Mouse (Mus musculus): ENCODE data around the gene Snx1. TPM values are rescaled to one million over a fixed set of nuclear protein-coding genes. Genes with fewer than 3 reads are reported as not detected.
A peak's percentile ranks its signal among the peaks of the same experiment; 100 is the strongest.

Snx1 gene
- polyA plus RNA-seq, 1 experiment from 2014 or later, result 124 TPM

GRCm38 (mm10) chr9:66060308-66060647, 66.1 kb downstream of the Snx1 start:
- peak; percentile 67 for ATAC-seq
- peak overlapping the region; percentile 75 for H3K27ac ChIP-seq
- H3K9me3 ChIP-seq (replicated peaks), result no peaks in the 10 kb centered on the region
- H3K4me2 ChIP-seq, result peak overlapping the region; percentile 82
- peak overlapping the region; percentile 93 for H3K9ac ChIP-seq
- H3K4me3 ChIP-seq, result peak overlapping the region; percentile 87
- H3K4me1 ChIP-seq, result peaks cover 19% of the 10 kb centered on the region
- under 1% methylated on average over 20 of the region's 20 CpGs for WGBS
- H3K27me3 ChIP-seq, result no peaks in the 10 kb centered on the region
- peaks cover 27% of the 10 kb centered on the region for H3K36me3 ChIP-seq (ENCODE audit: poor library complexity, severe bottlenecking)

GRCm38 (mm10) chr9:66059583-66060307, 66.6 kb downstream of the Snx1 start, which contains the start of gene Ppib:
Gene Ppib (plus strand): TSS chr9:66060222.
- Histone ChIP-seq H3K4me1 (peaks cover 19% of the 10 kb centered on the region), H3K27me3 (no peaks in the 10 kb centered on the region), H3K36me3 (ENCODE audit: poor library complexity, severe bottlenecking) (peaks cover 24% of the 10 kb centered on the region), H3K4me3 (peak within 1 kb of the TSS; percentile 87), H3K9me3 (replicated peaks) (no peaks in the 10 kb centered on the region), H3K9ac (peak within 1 kb of the TSS; percentile 93), H3K4me2 (peak within 1 kb of the TSS; percentile 82), H3K27ac (peak within 1 kb of the TSS; percentile 75)
- peak; percentile 99 for ATAC-seq
- under 1% methylated on average over 51 of the region's 51 CpGs for WGBS

- Histone ChIP-seq H3K9me3 (replicated peaks) (peaks cover 4% of the 10 kb centered on the region; the same call in 1 of the 2 replicates), H3K36me3 (ENCODE audit: poor library complexity, severe bottlenecking) (no peaks in the 10 kb centered on the region), H3K9ac (no peak overlapping the region), H3K4me2 (no peak overlapping the region), H3K27ac (no peak overlapping the region), H3K4me3 (no peak overlapping the region), H3K27me3 (no peaks in the 10 kb centered on the region), H3K4me1 (no peaks in the 10 kb centered on the region)
- 30% methylated on average over 1 of the region's 1 CpGs for WGBS
- ATAC-seq, result no peak
Observed at GRCm38 (mm10) chr9:66053620-66054019, 72.8 kb downstream of the Snx1 start.

- H3K36me3 ChIP-seq (ENCODE audit: poor library complexity, severe bottlenecking), result no peaks in the 10 kb centered on the region
- ATAC-seq, result no peak
- H3K4me2 ChIP-seq, result no peak overlapping the region
- H3K27me3 ChIP-seq, result no peaks in the 10 kb centered on the region
- H3K9ac ChIP-seq, result no peak overlapping the region
- WGBS, result 90% methylated on average over 1 of the region's 1 CpGs
- no peak overlapping the region for H3K4me3 ChIP-seq
- H3K27ac ChIP-seq, result no peak overlapping the region
- no peaks in the 10 kb centered on the region for H3K4me1 ChIP-seq
- H3K9me3 ChIP-seq (replicated peaks), result peaks cover 4% of the 10 kb centered on the region; the same call in 1 of the 2 replicates
Observed at GRCm38 (mm10) chr9:66052731-66053130, 73.7 kb downstream of the Snx1 start.

GRCm38 (mm10) chr9:66051493-66051892, 74.9 kb downstream of the Snx1 start:
- no peak overlapping the region for H3K4me2 ChIP-seq
- 66% methylated on average over 4 of the region's 4 CpGs for WGBS
- no peak for ATAC-seq
- no peaks in the 10 kb centered on the region for H3K27me3 ChIP-seq
- no peak overlapping the region for H3K9ac ChIP-seq
- H3K27ac ChIP-seq, result no peak overlapping the region
- no peaks in the 10 kb centered on the region for H3K36me3 ChIP-seq (ENCODE audit: poor library complexity, severe bottlenecking)
- no peak overlapping the region for H3K4me3 ChIP-seq
- no peaks in the 10 kb centered on the region for H3K4me1 ChIP-seq
- peaks cover 4% of the 10 kb centered on the region; the same call in 1 of the 2 replicates for H3K9me3 ChIP-seq (replicated peaks)

GRCm38 (mm10) chr9:66049931-66050601, 76.3 kb downstream of the Snx1 start:
- H3K4me3 ChIP-seq, result no peak overlapping the region
- H3K4me1 ChIP-seq, result no peaks in the 10 kb centered on the region
- H3K27ac ChIP-seq, result no peak overlapping the region
- H3K4me2 ChIP-seq, result no peak overlapping the region
- peaks cover 4% of the 10 kb centered on the region; the same call in 1 of the 2 replicates for H3K9me3 ChIP-seq (replicated peaks)
- H3K36me3 ChIP-seq (ENCODE audit: poor library complexity, severe bottlenecking), result no peaks in the 10 kb centered on the region
- H3K27me3 ChIP-seq, result no peaks in the 10 kb centered on the region
- 81% methylated on average over 6 of the region's 6 CpGs for WGBS
- no peak overlapping the region for H3K9ac ChIP-seq
- ATAC-seq, result no peak

GRCm38 (mm10) chr9:66043241-66043640, 83.1 kb downstream of the Snx1 start:
- 96% methylated on average over 3 of the region's 3 CpGs for WGBS
- no peak overlapping the region for H3K9ac ChIP-seq
- no peak overlapping the region for H3K4me3 ChIP-seq
- H3K27me3 ChIP-seq, result no peaks in the 10 kb centered on the region
- no peaks in the 10 kb centered on the region for H3K9me3 ChIP-seq (replicated peaks)
- no peak for ATAC-seq
- peaks cover 41% of the 10 kb centered on the region for H3K36me3 ChIP-seq (ENCODE audit: poor library complexity, severe bottlenecking)
- H3K27ac ChIP-seq, result no peak overlapping the region
- no peaks in the 10 kb centered on the region for H3K4me1 ChIP-seq
- no peak overlapping the region for H3K4me2 ChIP-seq

GRCm38 (mm10) chr9:66042331-66042730, 84.1 kb downstream of the Snx1 start:
- H3K4me3 ChIP-seq, result no peak overlapping the region
- 91% methylated on average over 4 of the region's 4 CpGs for WGBS
- H3K9ac ChIP-seq, result no peak overlapping the region
- H3K27me3 ChIP-seq, result no peaks in the 10 kb centered on the region
- ATAC-seq, result no peak
- H3K36me3 ChIP-seq (ENCODE audit: poor library complexity, severe bottlenecking), result peaks cover 45% of the 10 kb centered on the region
- no peaks in the 10 kb centered on the region for H3K4me1 ChIP-seq
- no peak overlapping the region for H3K4me2 ChIP-seq
- H3K27ac ChIP-seq, result no peak overlapping the region
- H3K9me3 ChIP-seq (replicated peaks), result no peaks in the 10 kb centered on the region

- 93% methylated on average over 3 of the region's 3 CpGs for WGBS
- no peaks in the 10 kb centered on the region for H3K27me3 ChIP-seq
- ATAC-seq, result no peak
- no peak overlapping the region for H3K27ac ChIP-seq
- no peaks in the 10 kb centered on the region for H3K4me1 ChIP-seq
- H3K9me3 ChIP-seq (replicated peaks), result no peaks in the 10 kb centered on the region
- no peak overlapping the region for H3K9ac ChIP-seq
- no peak overlapping the region for H3K4me3 ChIP-seq
- no peak overlapping the region for H3K4me2 ChIP-seq
- peaks cover 53% of the 10 kb centered on the region for H3K36me3 ChIP-seq (ENCODE audit: poor library complexity, severe bottlenecking)
Observed at GRCm38 (mm10) chr9:66040801-66041200, 85.6 kb downstream of the Snx1 start.

GRCm38 (mm10) chr9:66039290-66039689, 87.1 kb downstream of the Snx1 start:
- Histone ChIP-seq H3K4me2 (no peak overlapping the region), H3K27me3 (no peaks in the 10 kb centered on the region), H3K4me1 (no peaks in the 10 kb centered on the region), H3K4me3 (no peak overlapping the region), H3K36me3 (ENCODE audit: poor library complexity, severe bottlenecking) (peaks cover 60% of the 10 kb centered on the region), H3K27ac (no peak overlapping the region), H3K9ac (no peak overlapping the region), H3K9me3 (replicated peaks) (no peaks in the 10 kb centered on the region)
- WGBS, result 87% methylated on average over 4 of the region's 4 CpGs
- ATAC-seq, result no peak

GRCm38 (mm10) chr9:66038581-66038980, 87.8 kb downstream of the Snx1 start:
- Histone ChIP-seq H3K4me1 (no peaks in the 10 kb centered on the region), H3K27me3 (no peaks in the 10 kb centered on the region), H3K36me3 (ENCODE audit: poor library complexity, severe bottlenecking) (peaks cover 60% of the 10 kb centered on the region), H3K4me2 (no peak overlapping the region), H3K27ac (no peak overlapping the region), H3K9me3 (replicated peaks) (no peaks in the 10 kb centered on the region), H3K4me3 (no peak overlapping the region), H3K9ac (no peak overlapping the region)
- 92% methylated on average over 4 of the region's 4 CpGs for WGBS
- ATAC-seq, result no peak

Data from forebrain, embryonic 13.5 days (tissue).